ENCODE assay signal across 9 mouse cellular contexts in genomic region chr6:47365651-47366645, GRCm38 (mm10).
A peak's percentile ranks its signal among the peaks of the same experiment; 100 is the strongest.
DNase-seq lines count a peak whose midpoint lies in the region; ATAC-seq and TF ChIP-seq lines count a peak whose summit lies in the region.
"Had no signal": no experiment of that assay in that cellular context is flagged by ENCODE, and none has a peak within 500 bp of the region (broad histone marks: within the 10 kb centered on the region; RNA-seq: fewer than 3 reads in every experiment).

No protein-coding gene starts in this region.

- no peak for TF ChIP-seq CTCF in kidney, adult 2 months (conservative IDR thresholded peaks at IDR 0.05; ENCODE audit: insufficient read depth, insufficient read length, low read depth, low read length)
- no peak for TF ChIP-seq CTCF in layer of hippocampus, adult 2 months (conservative IDR thresholded peaks at IDR 0.05)

- intact Hi-C loops in left cerebral cortex, postnatal 10 days (cut with DNase I): no loop called here

- H3K4me2 ChIP-seq in kidney, embryonic 15.5 days: no peak overlapping the region
- no peak overlapping the region for H3K4me2 ChIP-seq in forebrain, embryonic 15.5 days (replicated peaks)
- H3K4me2 ChIP-seq in midbrain, embryonic 14.5 days (ENCODE audit: low read length): no peak overlapping the region

- H3K4me1 ChIP-seq in kidney, embryonic 15.5 days: 0 out of 2 replicates have a peak, but pooled peaks cover 8% of the 10 kb centered on the region
- H3K4me1 ChIP-seq in kidney, adult 2 months (ENCODE audit: control insufficient read depth, insufficient read depth, low read length): no peaks in the 10 kb centered on the region
- H3K4me1 ChIP-seq in forebrain, embryonic 15.5 days: peaks cover 18% of the 10 kb centered on the region
- peaks cover 25% of the 10 kb centered on the region for H3K4me1 ChIP-seq in midbrain, embryonic 14.5 days (ENCODE audit: control insufficient read depth, insufficient read depth, low read length)

- H3K27ac ChIP-seq in kidney, embryonic 15.5 days: no peak overlapping the region
- no peak overlapping the region for H3K27ac ChIP-seq in kidney, adult 2 months (ENCODE audit: insufficient read depth, low read depth, low read length)
- peak overlapping the region; percentile 83 for H3K27ac ChIP-seq in forebrain, embryonic 15.5 days (replicated peaks)
- peak overlapping the region; percentile 52 for H3K27ac ChIP-seq in midbrain, embryonic 14.5 days (replicated peaks; ENCODE audit: low read depth, low read length)
- no peak overlapping the region for H3K27ac ChIP-seq in layer of hippocampus, adult 2 months
- H3K27ac ChIP-seq: macrophage had no signal

- WGBS in kidney, embryonic 15.5 days: 45% methylated on average over 5 of the region's 5 CpGs
- 63% methylated on average over 5 of the region's 5 CpGs for WGBS in kidney, adult 2 months
- 55% methylated on average over 5 of the region's 5 CpGs for WGBS in forebrain, embryonic 15.5 days
- 44% methylated on average over 5 of the region's 5 CpGs for WGBS in midbrain, embryonic 14.5 days

- peak; percentile 83 for ATAC-seq in kidney, embryonic 15.5 days (replicated peaks; ENCODE audit: low FRiP score)
- peak; percentile 17; the same call in 1 of the 2 replicates for ATAC-seq in forebrain, embryonic 15.5 days (replicated peaks)
- peak; percentile 46; the same call in 1 of the 2 replicates for ATAC-seq in midbrain, embryonic 14.5 days (ENCODE audit: low FRiP score, low TSS enrichment)

- no peak for DNase-seq in kidney, adult 2 months
- DNase-seq in embryo, embryonic 9.5 days (ENCODE audit: extremely low spot score): peak; percentile 45
- DNase-seq in midbrain, embryonic 14.5 days: peak; percentile 25
- DNase-seq in layer of hippocampus, adult 2 months (ENCODE audit: low spot score in 2 of 2): no peak
- no peak for DNase-seq in spleen, adult 18-20 months
- DNase-seq in left cerebral cortex, postnatal 10 days (ENCODE audit: extremely low spot score in 1 of 2, low spot score in 2 of 2): no peak

- H3K27me3 ChIP-seq in kidney, embryonic 15.5 days: no peaks in the 10 kb centered on the region
- H3K27me3 ChIP-seq in kidney, adult 2 months (replicated peaks; ENCODE audit: control insufficient read depth, insufficient read depth, low read length): no peaks in the 10 kb centered on the region; the same call in 1 of the 2 replicates
- no peaks in the 10 kb centered on the region for H3K27me3 ChIP-seq in forebrain, embryonic 15.5 days
- H3K27me3 ChIP-seq in midbrain, embryonic 14.5 days (ENCODE audit: control insufficient read depth, insufficient read depth, low read length): no peaks in the 10 kb centered on the region

- H3K9ac ChIP-seq in kidney, embryonic 15.5 days: no peak overlapping the region
- no peak overlapping the region for H3K9ac ChIP-seq in forebrain, embryonic 15.5 days (replicated peaks)
- H3K9ac ChIP-seq in midbrain, embryonic 14.5 days (replicated peaks; ENCODE audit: low read length): no peak overlapping the region

- H3K9me3 ChIP-seq in kidney, embryonic 15.5 days (replicated peaks): no peaks in the 10 kb centered on the region
- no peaks in the 10 kb centered on the region for H3K9me3 ChIP-seq in forebrain, embryonic 15.5 days
- H3K9me3 ChIP-seq in midbrain, embryonic 14.5 days (ENCODE audit: control insufficient read depth, low read length): no peaks in the 10 kb centered on the region

- H3K36me3 ChIP-seq in kidney, embryonic 15.5 days: no peaks in the 10 kb centered on the region
- H3K36me3 ChIP-seq in kidney, adult 2 months (ENCODE audit: control insufficient read depth, insufficient read depth, low read length): no peaks in the 10 kb centered on the region
- no peaks in the 10 kb centered on the region for H3K36me3 ChIP-seq in forebrain, embryonic 15.5 days
- no peaks in the 10 kb centered on the region for H3K36me3 ChIP-seq in midbrain, embryonic 14.5 days (ENCODE audit: control insufficient read depth, insufficient read depth, low read length)

- no peak for TF ChIP-seq POLR2A in kidney, adult 2 months (IDR thresholded peaks at IDR 0.05; ENCODE audit: low read depth, low read length)

- H3K4me3 ChIP-seq in kidney, embryonic 15.5 days (replicated peaks): no peak overlapping the region
- no peak overlapping the region for H3K4me3 ChIP-seq in kidney, adult 2 months (ENCODE audit: insufficient read depth, low read depth, low read length)
- H3K4me3 ChIP-seq in forebrain, embryonic 15.5 days: no peak overlapping the region
- no peak overlapping the region for H3K4me3 ChIP-seq in midbrain, embryonic 14.5 days (replicated peaks; ENCODE audit: low read depth, low read length)
- no peak overlapping the region for H3K4me3 ChIP-seq in layer of hippocampus, adult 2 months

Comparison
In these comparisons a context has a peak if more than half of its experiments do, and no peak if none do; other contexts are left out.
1. ATAC-seq: peak in every context shown above with its lines; median percentile 83 in kidney, embryonic 15.5 days; 46 in midbrain, embryonic 14.5 days; 17 in forebrain, embryonic 15.5 days.
2. H3K27ac ChIP-seq: peak in forebrain, embryonic 15.5 days (single experiment) and midbrain, embryonic 14.5 days (single experiment); none in kidney, embryonic 15.5 days (single experiment), kidney, adult 2 months (single experiment) and layer of hippocampus, adult 2 months (single experiment).
3. DNase-seq: peak in embryo, embryonic 9.5 days (single experiment) and midbrain, embryonic 14.5 days (single experiment); none in kidney, adult 2 months (single experiment), layer of hippocampus, adult 2 months (0 of 2), spleen, adult 18-20 months (0 of 2) and left cerebral cortex, postnatal 10 days (0 of 2).